Mouse (Mus musculus) large intestine, adult 2 months (tissue): Measurements from ENCODE around the gene Cyp26a1. TPM values are rescaled to one million over a fixed set of nuclear protein-coding genes. Genes with fewer than 3 reads are reported as not detected.

Source experiments
- DNase-seq: peaks from one replicate; pipeline ENCODE4 v3.0.0-alpha.2; 2012; ENCODE audit warnings: low read depth, low spot score
- WGBS: fragments of 180-500 bp; shearing (Covaris S2); methylation state at CpG from one replicate; pipeline ENCODE4 v1.1.7; 2018; 5-methylcytosine and 5-hydroxymethylcytosine counted together
- polyA plus RNA-seq: library from polyadenylated mRNA; depleted of rRNA; stranded (reverse); fragments of >200 nt; gene quantifications from 2 replicates; pipeline ENCODE4 v1.2.3, GENCODE M21; 2012; rRNA removed

Cyp26a1 gene
- polyA plus RNA-seq: 0.05 TPM in 1 of 2 replicates, not detected in the other

GRCm38 (mm10) chr19:37697651-37698272, at the start of gene Cyp26a1:
Gene Cyp26a1 (plus strand): TSS chr19:37697798.
- WGBS: 2% methylated on average over 51 of the region's 51 CpGs
- DNase-seq: no peak

- 65% methylated on average over 2 of the region's 2 CpGs for WGBS
- DNase-seq: no peak
These were observed 49.6 kb upstream of the Cyp26a1 start for GRCm38 (mm10) chr19:37647994-37648393.

DNA sequence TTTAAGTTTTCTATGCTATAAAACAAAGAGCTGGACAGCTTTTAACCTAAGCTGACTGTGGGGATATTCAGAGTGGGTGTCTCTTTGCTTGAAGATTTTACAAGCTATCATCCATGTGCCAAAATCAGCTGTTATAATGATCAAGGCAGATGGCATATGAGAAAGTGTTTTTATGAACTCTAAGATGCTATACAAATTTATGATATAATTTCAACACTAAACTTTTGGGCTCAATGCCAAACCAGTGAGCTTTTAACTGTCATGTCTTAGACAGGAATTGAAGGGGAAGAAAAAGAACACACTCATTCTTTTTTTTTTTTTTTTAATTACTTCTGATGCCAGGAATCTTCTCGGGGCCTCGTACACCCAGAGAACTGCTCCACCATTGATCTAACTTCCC, 47.1 kb upstream of the Cyp26a1 start:
- 28% methylated on average over 2 of the region's 2 CpGs for WGBS
- peak; percentile 35 for DNase-seq

DNA sequence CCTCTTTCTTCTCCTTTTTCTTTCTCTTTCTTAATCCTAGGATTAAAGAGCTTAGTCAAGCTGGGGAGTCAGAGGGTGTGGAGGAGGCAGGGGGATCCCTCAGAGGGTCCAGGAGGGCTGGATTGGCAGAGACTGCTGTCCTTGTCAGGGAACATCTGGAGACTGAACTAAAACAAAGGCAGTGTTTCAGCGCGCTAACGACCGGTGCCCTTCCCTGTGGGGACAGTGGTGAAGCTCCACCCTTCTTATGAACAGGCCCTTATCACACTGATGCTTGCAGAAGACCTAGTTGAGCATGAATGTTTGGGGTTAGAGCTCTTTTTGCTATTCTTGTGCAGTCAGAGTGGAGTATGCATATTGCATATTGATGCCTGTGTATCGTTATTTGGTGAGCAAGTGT, 43.6 kb upstream of the Cyp26a1 start:
- WGBS: 72% methylated on average over 5 of the region's 5 CpGs

DNA sequence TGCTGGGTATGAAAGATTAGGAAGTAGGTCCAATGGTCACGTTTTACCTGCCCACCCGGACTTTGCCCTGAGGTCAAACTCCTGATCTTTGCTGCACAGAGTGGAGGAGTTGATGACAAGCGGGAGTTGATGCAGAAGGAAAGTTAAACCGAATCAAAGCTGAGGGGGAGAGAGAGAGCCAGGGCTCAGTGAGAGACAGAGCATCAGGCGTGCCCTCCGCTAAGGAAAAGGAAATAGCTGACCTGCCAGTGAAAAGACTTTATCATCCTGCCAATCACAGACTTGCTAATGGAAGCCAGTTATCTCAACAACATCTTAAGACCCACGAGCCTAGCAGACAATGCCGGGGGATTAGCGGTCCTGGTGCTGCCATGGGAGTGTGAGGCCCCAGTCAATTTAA, 41.2 kb upstream of the Cyp26a1 start:
- 56% methylated on average over 9 of the region's 9 CpGs for WGBS
- no peak for DNase-seq

More for the DNA sequence above, 43.6 kb upstream of the Cyp26a1 start:
- DNase-seq: no peak

- DNase-seq: no peak
- WGBS: 78% methylated on average over 6 of the region's 6 CpGs
These were observed 32.3 kb upstream of the Cyp26a1 start for GRCm38 (mm10) chr19:37665256-37665655.

DNA sequence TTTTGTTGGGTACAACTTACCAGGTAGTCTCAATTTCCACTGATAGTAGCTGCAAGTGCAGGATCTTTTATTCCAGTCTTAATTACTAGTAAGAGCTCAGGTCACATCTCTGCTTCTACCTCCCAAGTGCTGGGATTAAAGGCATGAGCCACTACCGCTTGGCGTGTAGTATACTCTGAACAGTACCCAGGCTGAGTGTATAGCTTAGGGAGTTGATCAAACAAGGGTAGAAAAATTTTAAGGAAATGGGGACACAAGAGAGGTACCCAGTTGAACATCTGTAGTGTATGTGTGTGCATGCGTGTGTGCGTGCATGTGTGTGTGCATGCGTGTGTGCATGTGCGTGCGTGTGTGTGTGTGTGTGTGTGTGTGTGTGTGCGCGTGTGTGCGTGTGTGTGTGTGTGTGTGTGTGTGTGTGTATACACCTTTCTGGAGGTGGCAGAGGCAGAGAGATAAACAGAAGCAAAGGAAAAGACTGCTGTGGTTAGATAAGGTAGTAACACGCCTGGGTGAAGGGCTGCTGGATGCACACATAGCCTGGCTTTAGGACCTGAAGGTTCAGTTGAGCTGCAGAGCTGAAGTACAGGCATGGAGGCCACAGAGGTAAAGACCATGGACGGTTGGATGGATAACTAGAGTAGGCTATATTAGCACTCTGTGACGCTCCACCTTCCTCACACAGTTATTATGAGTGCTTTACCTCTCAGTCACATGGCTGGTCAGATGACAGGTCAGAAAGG, 29.6 kb upstream of the Cyp26a1 start:
- 83% methylated on average over 13 of the region's 13 CpGs for WGBS
- no peak for DNase-seq

- DNase-seq: no peak
- 85% methylated on average over 5 of the region's 5 CpGs for WGBS
These were observed 28.9 kb upstream of the Cyp26a1 start for GRCm38 (mm10) chr19:37668657-37669056.

GRCm38 (mm10) chr19:37669486-37669885, 28.1 kb upstream of the Cyp26a1 start:
- DNase-seq: no peak
- 83% methylated on average over 5 of the region's 5 CpGs for WGBS

GRCm38 (mm10) chr19:37673393-37673792, 24.2 kb upstream of the Cyp26a1 start:
- WGBS: 68% methylated on average over 12 of the region's 12 CpGs
- no peak for DNase-seq

DNA sequence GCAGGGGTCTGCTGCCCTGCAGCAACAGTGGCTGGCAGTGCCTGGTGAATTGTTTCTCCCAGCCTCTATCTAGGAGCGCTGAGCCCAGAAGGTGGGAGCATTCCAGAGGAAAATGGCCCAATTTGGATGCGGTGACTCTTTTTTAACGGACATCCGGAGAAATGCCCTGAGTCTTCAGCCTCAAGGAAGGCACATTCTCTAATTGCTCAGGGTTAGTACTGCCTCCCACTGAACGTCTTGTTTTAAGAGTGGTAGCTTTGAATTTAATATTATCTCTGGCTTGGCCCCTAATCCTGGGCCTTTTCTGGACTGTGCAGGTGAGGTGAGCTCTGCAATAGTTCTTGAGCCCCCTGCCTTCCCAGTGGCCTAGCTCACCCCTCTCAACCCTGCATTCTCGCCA, 12.3 kb upstream of the Cyp26a1 start, which contains the start of gene Cyp26c1:
TSS of gene Cyp26c1 (plus strand) at position 301 of the 400 bp plus-strand sequence.
- no peak for DNase-seq
- WGBS: 72% methylated on average over 6 of the region's 6 CpGs

- WGBS: 63% methylated on average over 23 of the region's 23 CpGs
- no peak for DNase-seq
These were observed 11.3 kb upstream of the Cyp26a1 start for GRCm38 (mm10) chr19:37686347-37686746.

DNA sequence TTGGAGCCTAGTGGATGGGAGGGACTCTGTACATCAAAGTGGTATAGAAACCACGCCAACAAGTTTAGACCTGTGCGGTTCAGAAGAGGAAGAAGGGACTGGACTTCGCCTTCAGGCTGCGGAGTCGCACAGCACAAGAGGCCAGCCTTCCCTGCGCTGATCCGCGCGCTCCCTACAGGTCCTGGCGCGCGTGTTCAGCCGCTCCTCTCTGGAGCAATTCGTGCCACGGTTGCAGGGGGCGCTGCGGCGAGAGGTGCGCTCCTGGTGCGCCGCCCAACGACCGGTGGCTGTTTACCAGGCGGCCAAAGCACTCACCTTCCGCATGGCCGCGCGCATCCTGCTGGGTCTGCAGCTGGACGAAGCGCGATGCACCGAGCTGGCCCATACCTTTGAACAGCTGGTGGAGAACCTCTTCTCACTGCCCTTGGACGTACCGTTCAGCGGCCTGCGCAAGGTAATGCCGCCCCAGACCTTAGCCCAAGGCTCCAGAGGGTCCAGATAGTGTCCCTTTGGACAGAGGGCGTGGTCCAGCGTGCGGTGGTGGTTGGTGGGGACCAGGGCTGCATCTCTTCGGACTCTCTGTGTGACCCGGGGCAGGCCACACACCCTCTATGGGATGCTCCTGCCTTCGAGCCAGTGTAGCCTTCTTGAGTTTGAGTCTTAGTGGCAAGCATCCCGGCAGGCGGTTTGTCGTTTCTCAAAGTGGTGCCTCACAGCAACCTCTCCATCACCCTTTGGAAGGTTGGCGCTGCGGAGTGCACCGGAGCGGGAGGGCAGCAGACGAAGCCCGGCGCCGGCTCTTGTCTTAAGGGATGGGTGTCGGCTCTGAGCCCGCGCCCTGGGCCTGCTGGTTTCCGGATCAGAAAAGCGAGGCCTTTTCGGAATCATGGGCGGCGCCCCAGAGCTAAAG, 10.4 kb upstream of the Cyp26a1 start:
- 29% methylated on average over 62 of the region's 62 CpGs for WGBS
- DNase-seq: no peak

GRCm38 (mm10) chr19:37689478-37689877, 8.1 kb upstream of the Cyp26a1 start:
- DNase-seq: no peak
- 57% methylated on average over 5 of the region's 5 CpGs for WGBS

DNA sequence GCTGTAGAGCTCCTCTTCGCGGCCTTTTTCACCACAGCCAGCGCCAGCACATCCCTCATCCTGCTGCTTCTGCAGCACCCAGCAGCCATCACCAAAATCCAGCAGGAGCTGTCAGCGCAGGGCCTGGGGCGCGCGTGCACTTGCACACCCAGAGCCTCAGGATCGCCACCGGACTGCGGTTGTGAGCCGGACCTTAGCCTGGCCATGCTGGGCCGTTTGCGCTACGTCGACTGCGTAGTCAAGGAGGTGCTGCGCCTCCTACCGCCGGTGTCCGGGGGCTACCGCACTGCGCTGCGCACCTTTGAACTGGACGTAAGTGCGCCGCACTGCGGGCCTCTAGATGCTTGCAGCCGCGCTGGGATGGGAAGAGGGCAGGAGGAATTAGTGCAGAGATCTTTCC, 6.9 kb upstream of the Cyp26a1 start:
- no peak for DNase-seq
- 21% methylated on average over 29 of the region's 29 CpGs for WGBS

DNA sequence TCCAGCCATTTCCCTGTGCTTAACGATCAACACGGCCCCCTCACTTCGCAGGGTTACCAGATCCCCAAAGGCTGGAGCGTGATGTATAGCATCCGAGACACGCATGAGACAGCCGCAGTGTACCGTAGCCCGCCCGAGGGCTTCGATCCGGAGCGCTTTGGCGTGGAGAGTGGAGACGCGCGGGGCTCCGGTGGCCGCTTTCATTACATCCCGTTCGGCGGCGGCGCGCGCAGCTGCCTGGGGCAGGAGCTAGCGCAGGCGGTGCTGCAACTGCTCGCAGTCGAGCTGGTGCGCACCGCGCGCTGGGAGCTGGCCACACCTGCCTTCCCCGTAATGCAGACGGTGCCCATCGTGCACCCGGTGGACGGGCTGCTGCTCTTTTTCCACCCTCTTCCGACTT, 4.7 kb upstream of the Cyp26a1 start:
- no peak for DNase-seq

GRCm38 (mm10) chr19:37695146-37695545, 2.5 kb upstream of the Cyp26a1 start:
- 56% methylated on average over 13 of the region's 13 CpGs for WGBS

More for the DNA sequence above, 4.7 kb upstream of the Cyp26a1 start:
- WGBS: 1% methylated on average over 40 of the region's 40 CpGs

GRCm38 (mm10) chr19:37695762-37696602, 1.6 kb upstream of the Cyp26a1 start:
- 9% methylated on average over 42 of the region's 42 CpGs for WGBS
- no peak for DNase-seq

More at GRCm38 (mm10) chr19:37695146-37695545, 2.5 kb upstream of the Cyp26a1 start:
- no peak for DNase-seq
